Mouse (Mus musculus) heart, embryonic 16.5 days (tissue): ENCODE results near the gene Gm37240. TPM values are rescaled to one million over a fixed set of nuclear protein-coding genes. Genes with fewer than 3 reads are reported as not detected.

Experiments used
- ATAC-seq: fragments of 200-750 bp; cut with Nextera tagmentation; replicated peaks from 2 replicates; pipeline ENCODE4 v1.8.0; 2017; ENCODE audit warnings: moderate number of reproducible peaks; ENCODE audit not compliant: insufficient read depth, low FRiP score; ENCODE audit errors: extremely low read depth
- H3K27ac ChIP-seq: fragments of 300-500 bp; sonication (generic); 2 replicates; pipeline ENCODE4 v1.5.1; 2014; ENCODE audit warnings: mild to moderate bottlenecking, low read length, control low read depth, moderate library complexity
- H3K27me3 ChIP-seq: fragments of 300-500 bp; sonication (generic); 2 replicates; pipeline ENCODE4 v1.6.1; 2014; ENCODE audit warnings: low read length, mixed read lengths; ENCODE audit not compliant: control insufficient read depth, insufficient read depth
- H3K36me3 ChIP-seq: fragments of 300-500 bp; sonication (generic); 2 replicates; pipeline ENCODE4 v1.6.1; 2014; ENCODE audit not compliant: control insufficient read depth, insufficient read depth
- H3K4me1 ChIP-seq: fragments of 300-500 bp; sonication (generic); 2 replicates; pipeline ENCODE4 v1.6.1; 2014; ENCODE audit warnings: low read length, mixed read lengths; ENCODE audit not compliant: control insufficient read depth, insufficient read depth
- H3K4me2 ChIP-seq: fragments of 300-500 bp; sonication (generic); 2 replicates; pipeline ENCODE4 v1.6.1; 2014; ENCODE audit warnings: low read depth, mild to moderate bottlenecking, control low read depth, low read length
- H3K4me3 ChIP-seq: fragments of 300-500 bp; sonication (generic); 2 replicates; pipeline ENCODE4 v1.5.1; 2014; ENCODE audit warnings: mild to moderate bottlenecking, control low read depth, low read length
- H3K9ac ChIP-seq: fragments of 300-500 bp; sonication (generic); 2 replicates; pipeline ENCODE4 v1.6.1; 2014; ENCODE audit warnings: low read length, control low read depth
- H3K9me3 ChIP-seq: fragments of 300-500 bp; sonication (generic); replicated peaks from 2 replicates; pipeline ENCODE4 v1.6.1; 2016; ENCODE audit warnings: low read length; ENCODE audit not compliant: control insufficient read depth
- WGBS: fragments of 180-500 bp; shearing (Covaris S2); extraction: QIAGEN DNeasy Blood & Tissue Kit; methylation state at CpG from one replicate; pipeline ENCODE4 v1.1.7; 2014; 5-methylcytosine and 5-hydroxymethylcytosine counted together
- polyA plus RNA-seq: library from polyadenylated mRNA; unstranded; fragments of >200 nt; fragmentation: Nextera tagmentation; extraction: Ambion mirVana; gene quantifications from 2 replicates; pipeline ENCODE4 v1.2.1, GENCODE M21; 2015

The Gm37240 gene
- polyA plus RNA-seq, 1 experiment from 2014 or later = 18.4 TPM

DNA sequence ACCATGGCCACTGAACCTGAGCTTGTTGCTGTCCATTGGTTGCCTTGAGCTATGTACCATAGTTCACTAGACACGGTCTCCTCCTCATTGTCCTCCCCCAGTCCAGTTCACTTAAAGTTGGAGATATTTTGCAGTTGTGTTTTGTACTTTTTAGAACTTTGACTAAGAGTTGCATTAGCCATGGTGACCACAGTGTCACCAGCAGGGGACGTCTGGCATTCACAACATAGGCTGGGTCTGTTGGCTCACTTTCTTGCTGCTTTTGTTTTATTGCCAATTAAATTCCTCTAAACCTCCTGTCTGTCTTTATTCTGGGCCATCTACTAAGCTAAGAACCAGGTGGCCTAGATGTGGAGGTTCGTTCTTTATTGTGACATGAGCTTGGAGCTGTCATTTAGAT lies 1150.2 kb downstream of the Gm37240 start:
- H3K4me1 ChIP-seq = no peaks in the 10 kb centered on the region
- H3K27ac ChIP-seq = no peak overlapping the region
- no peak for ATAC-seq
- no peaks in the 10 kb centered on the region for H3K9me3 ChIP-seq
- H3K27me3 ChIP-seq = no peaks in the 10 kb centered on the region
- 81% methylated on average over 3 of the region's 3 CpGs for WGBS
- no peak overlapping the region for H3K4me3 ChIP-seq
- H3K4me2 ChIP-seq = no peak overlapping the region
- H3K9ac ChIP-seq = no peak overlapping the region
- no peaks in the 10 kb centered on the region for H3K36me3 ChIP-seq

- Histone ChIP-seq H3K4me1 (peaks cover 2% of the 10 kb centered on the region; the same call in 1 of the 2 replicates), H3K36me3 (no peaks in the 10 kb centered on the region), H3K9me3 (no peaks in the 10 kb centered on the region), H3K4me3 (no peak overlapping the region), H3K27me3 (no peaks in the 10 kb centered on the region), H3K9ac (no peak overlapping the region), H3K27ac (no peak overlapping the region), H3K4me2 (no peak overlapping the region)
- WGBS = 59% methylated on average over 10 of the region's 10 CpGs
- no peak for ATAC-seq
These were observed 1151.6 kb downstream of the Gm37240 start for GRCm38 (mm10) chr3:84735716-84736115.

GRCm38 (mm10) chr3:84732516-84732915 lies 1154.8 kb downstream of the Gm37240 start:
- Histone ChIP-seq H3K4me1 (peaks cover 2% of the 10 kb centered on the region; the same call in 1 of the 2 replicates), H3K27ac (peak overlapping the region; percentile 20; the same call in 1 of the 2 replicates), H3K36me3 (no peaks in the 10 kb centered on the region), H3K9ac (peak overlapping the region; percentile 39; the same call in 1 of the 2 replicates), H3K27me3 (no peaks in the 10 kb centered on the region), H3K9me3 (no peaks in the 10 kb centered on the region), H3K4me2 (peak overlapping the region; percentile 61), H3K4me3 (peak overlapping the region; percentile 41)
- ATAC-seq = no peak
- 23% methylated on average over 6 of the region's 6 CpGs for WGBS

DNA sequence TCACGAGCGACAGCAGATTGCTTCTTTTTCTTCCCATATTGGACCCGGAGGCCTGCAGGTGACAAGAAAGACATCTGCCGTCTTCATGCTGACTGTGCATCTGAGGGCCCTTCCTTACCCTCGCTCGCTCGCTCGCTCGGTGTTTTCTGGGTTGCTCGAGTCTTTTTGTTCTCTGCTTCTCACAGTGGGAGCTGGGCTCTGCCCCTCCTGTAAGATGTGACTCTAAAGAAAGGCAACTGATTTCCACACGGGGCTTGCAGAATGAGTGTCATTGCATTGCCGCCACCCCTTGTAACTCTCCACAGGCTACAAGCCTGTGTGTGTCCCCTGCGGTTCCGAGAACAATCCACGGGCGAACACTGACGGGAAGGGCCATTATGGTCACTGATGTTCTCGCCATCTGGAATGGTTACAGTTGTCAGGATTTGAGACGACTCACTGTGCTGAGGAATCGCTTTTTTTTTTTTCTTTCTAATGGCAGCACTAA lies 1155.3 kb downstream of the Gm37240 start:
- 9% methylated on average over 20 of the region's 20 CpGs for WGBS
- Histone ChIP-seq H3K4me1 (peaks cover 2% of the 10 kb centered on the region; the same call in 1 of the 2 replicates), H3K27me3 (no peaks in the 10 kb centered on the region), H3K9ac (peak overlapping the region; percentile 39; the same call in 1 of the 2 replicates), H3K27ac (peak overlapping the region; percentile 20; the same call in 1 of the 2 replicates), H3K36me3 (no peaks in the 10 kb centered on the region), H3K9me3 (no peaks in the 10 kb centered on the region), H3K4me3 (peak overlapping the region; percentile 41), H3K4me2 (peak overlapping the region; percentile 61)
- ATAC-seq = no peak

- 28% methylated on average over 9 of the region's 9 CpGs for WGBS
- no peaks in the 10 kb centered on the region for H3K9me3 ChIP-seq
- peak overlapping the region; percentile 32; the same call in 1 of the 2 replicates for H3K27ac ChIP-seq
- 0 out of 2 replicates have a peak overlapping the region, but pooled peaks have one; percentile 39 for H3K9ac ChIP-seq
- H3K36me3 ChIP-seq = no peaks in the 10 kb centered on the region
- ATAC-seq = no peak
- H3K4me3 ChIP-seq = peak overlapping the region; percentile 41
- no peaks in the 10 kb centered on the region for H3K27me3 ChIP-seq
- H3K4me2 ChIP-seq = peak overlapping the region; percentile 61
- H3K4me1 ChIP-seq = peaks cover 2% of the 10 kb centered on the region; the same call in 1 of the 2 replicates
These were observed 1155.8 kb downstream of the Gm37240 start for GRCm38 (mm10) chr3:84731403-84732015.

- 57% methylated on average over 5 of the region's 5 CpGs for WGBS
- no peaks in the 10 kb centered on the region for H3K9me3 ChIP-seq
- H3K4me2 ChIP-seq = no peak overlapping the region
- peaks cover 2% of the 10 kb centered on the region; the same call in 1 of the 2 replicates for H3K4me1 ChIP-seq
- no peak overlapping the region for H3K9ac ChIP-seq
- H3K4me3 ChIP-seq = no peak overlapping the region
- no peak for ATAC-seq
- no peaks in the 10 kb centered on the region for H3K27me3 ChIP-seq
- peak overlapping the region; percentile 32; the same call in 1 of the 2 replicates for H3K27ac ChIP-seq
- no peaks in the 10 kb centered on the region for H3K36me3 ChIP-seq
These were observed 1156.3 kb downstream of the Gm37240 start for GRCm38 (mm10) chr3:84731003-84731402.

DNA sequence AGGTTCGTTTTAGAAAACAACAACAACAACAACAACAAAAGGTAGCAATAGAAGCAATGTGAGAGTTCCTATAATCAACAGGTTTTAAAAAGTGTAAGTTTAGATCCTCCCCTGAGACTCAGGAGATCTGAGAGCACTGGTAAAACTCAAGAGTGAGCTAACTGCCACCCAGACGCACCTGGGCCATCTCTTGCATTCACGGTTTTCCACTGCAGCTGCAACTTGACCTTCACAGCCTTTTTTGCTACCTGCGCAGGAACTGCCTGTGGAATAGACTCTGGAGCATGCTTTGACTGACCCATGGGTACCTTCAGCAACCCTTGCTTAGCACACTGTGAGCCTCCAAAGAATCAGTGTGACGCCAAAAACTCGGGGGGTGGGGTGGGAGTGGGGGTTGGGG lies 1157.5 kb downstream of the Gm37240 start:
- H3K9me3 ChIP-seq = no peaks in the 10 kb centered on the region
- WGBS = 82% methylated on average over 6 of the region's 6 CpGs
- H3K4me1 ChIP-seq = peaks cover 2% of the 10 kb centered on the region; the same call in 1 of the 2 replicates
- no peaks in the 10 kb centered on the region for H3K36me3 ChIP-seq
- H3K4me3 ChIP-seq = no peak overlapping the region
- ATAC-seq = no peak
- no peak overlapping the region for H3K4me2 ChIP-seq
- H3K27me3 ChIP-seq = no peaks in the 10 kb centered on the region
- H3K27ac ChIP-seq = no peak overlapping the region
- no peak overlapping the region for H3K9ac ChIP-seq

- 29% methylated on average over 5 of the region's 5 CpGs for WGBS
- Histone ChIP-seq H3K9me3 (no peaks in the 10 kb centered on the region), H3K27ac (no peak overlapping the region), H3K36me3 (no peaks in the 10 kb centered on the region), H3K4me3 (no peak overlapping the region), H3K4me2 (no peak overlapping the region), H3K27me3 (no peaks in the 10 kb centered on the region), H3K9ac (no peak overlapping the region), H3K4me1 (no peaks in the 10 kb centered on the region)
- no peak; the same call in 1 of the 2 replicates for ATAC-seq
These were observed 1163.3 kb downstream of the Gm37240 start for GRCm38 (mm10) chr3:84723996-84724395.

GRCm38 (mm10) chr3:84722680-84723079 lies 1164.6 kb downstream of the Gm37240 start:
- no peaks in the 10 kb centered on the region for H3K9me3 ChIP-seq
- H3K27ac ChIP-seq = no peak overlapping the region
- H3K4me3 ChIP-seq = no peak overlapping the region
- no peaks in the 10 kb centered on the region for H3K27me3 ChIP-seq
- WGBS = 90% methylated on average over 4 of the region's 4 CpGs
- no peaks in the 10 kb centered on the region for H3K4me1 ChIP-seq
- no peaks in the 10 kb centered on the region for H3K36me3 ChIP-seq
- no peak for ATAC-seq
- H3K4me2 ChIP-seq = no peak overlapping the region
- H3K9ac ChIP-seq = no peak overlapping the region
